Mouse (Mus musculus) neural tube, embryonic 12.5 days (tissue): ENCODE measurements at regions not wholly inside any gene's neighbourhood (a gene's known extent, or its start where the extent isn't known, plus 50 kb on each side); places are given as distances from the start of the nearest gene placed in this dataset.

Experiments used
- ATAC-seq: fragments of 200-750 bp; cut with Nextera tagmentation; 2 replicates; pipeline ENCODE4 v1.8.0; 2017; ENCODE audit warnings: low read depth, mild to moderate bottlenecking, moderate TSS enrichment, moderate library complexity; ENCODE audit not compliant: low FRiP score
- H3K27ac ChIP-seq: fragments of 300-500 bp; sonication (generic); 2 replicates; pipeline ENCODE4 v1.5.1; 2016
- H3K27me3 ChIP-seq: fragments of 300-500 bp; sonication (generic); replicated peaks from 2 replicates; pipeline ENCODE4 v1.6.1; 2016; ENCODE audit warnings: mild to moderate bottlenecking
- H3K36me3 ChIP-seq: fragments of 300-500 bp; sonication (generic); 2 replicates; pipeline ENCODE4 v1.6.1; 2016; ENCODE audit warnings: mild to moderate bottlenecking
- H3K4me1 ChIP-seq: fragments of 300-500 bp; sonication (generic); 2 replicates; pipeline ENCODE4 v1.6.1; 2016
- H3K4me2 ChIP-seq: fragments of 300-500 bp; sonication (generic); replicated peaks from 2 replicates; pipeline ENCODE4 v1.6.1; 2016; ENCODE audit warnings: mild to moderate bottlenecking
- H3K4me3 ChIP-seq: fragments of 300-500 bp; sonication (generic); 2 replicates; pipeline ENCODE4 v1.5.1; 2016
- H3K9ac ChIP-seq: fragments of 300-500 bp; sonication (generic); 2 replicates; pipeline ENCODE4 v1.6.1; 2016; ENCODE audit warnings: mild to moderate bottlenecking
- H3K9me3 ChIP-seq: fragments of 300-500 bp; sonication (generic); 2 replicates; pipeline ENCODE4 v1.6.1; 2016; ENCODE audit warnings: mild to moderate bottlenecking
- WGBS: fragments of 180-500 bp; shearing (Covaris S2); methylation state at CpG from one replicate; pipeline ENCODE4 v1.1.7; 2016; 5-methylcytosine and 5-hydroxymethylcytosine counted together

DNA sequence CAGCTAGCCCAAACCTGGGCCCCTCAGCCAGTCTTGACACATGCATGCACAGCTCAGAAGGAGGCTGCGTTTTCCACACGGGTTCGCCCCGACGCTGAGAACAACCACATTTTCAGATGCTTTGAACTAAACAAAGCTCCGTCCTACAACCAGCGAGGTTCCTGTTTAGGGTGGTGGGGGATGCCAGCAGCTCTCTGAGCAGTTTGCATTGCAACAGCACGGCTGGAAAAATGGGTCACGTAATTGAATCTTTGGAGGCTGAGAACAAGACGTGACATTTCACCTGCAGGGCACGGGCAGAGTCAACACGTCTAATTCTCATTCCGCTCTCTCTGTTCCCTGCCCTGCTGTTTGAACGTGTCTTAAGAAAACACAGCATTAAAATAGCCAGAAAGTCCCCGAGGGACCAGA lies 119.2 kb downstream of the Syk start:
- Histone ChIP-seq H3K27ac (no peak overlapping the region), H3K4me2 (no peak overlapping the region), H3K9me3 (no peaks in the 10 kb centered on the region), H3K36me3 (no peaks in the 10 kb centered on the region), H3K27me3 (no peaks in the 10 kb centered on the region), H3K4me1 (no peaks in the 10 kb centered on the region), H3K9ac (no peak overlapping the region), H3K4me3 (no peak overlapping the region)
- WGBS = 58% methylated on average over 15 of the region's 15 CpGs
- no peak for ATAC-seq

DNA sequence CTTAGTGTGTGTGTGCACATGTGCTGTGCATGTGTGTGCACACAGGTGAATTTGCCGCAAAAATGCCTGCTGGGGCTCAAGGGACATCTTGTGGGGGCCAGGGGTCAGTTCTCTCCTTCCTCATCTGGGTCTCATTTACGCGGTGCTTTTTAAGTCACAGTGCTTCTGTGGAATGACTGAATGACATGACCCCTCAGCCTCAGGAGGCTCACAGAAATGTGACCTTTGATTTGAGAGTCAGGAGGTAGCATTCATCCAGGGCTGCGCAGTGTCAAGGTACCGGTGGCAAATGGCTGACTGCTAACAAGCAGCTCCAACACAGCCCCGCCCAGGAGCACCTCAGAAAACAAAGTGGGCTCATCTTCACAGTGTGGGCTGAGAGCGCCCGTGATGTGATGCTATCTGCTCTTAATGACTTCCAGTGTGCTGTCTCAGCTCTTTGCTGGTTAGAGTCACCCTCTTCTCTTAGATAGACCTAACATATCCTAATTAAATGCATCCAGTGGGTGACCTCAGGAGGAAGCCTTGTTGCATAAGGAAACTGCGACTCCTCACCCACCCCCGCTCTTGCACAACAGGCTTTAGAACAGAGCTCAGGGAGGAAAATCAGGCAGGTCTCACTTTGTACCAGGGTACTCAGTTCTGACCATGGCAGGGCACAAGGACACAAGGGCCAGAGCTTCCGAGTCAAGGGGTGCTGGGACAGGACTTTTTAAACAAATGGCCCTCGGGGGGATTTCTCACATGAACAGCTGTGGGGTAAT lies 120.6 kb downstream of the Syk start:
- ATAC-seq = no peak
- WGBS = 65% methylated on average over 12 of the region's 12 CpGs
- H3K9me3 ChIP-seq = no peaks in the 10 kb centered on the region

DNA sequence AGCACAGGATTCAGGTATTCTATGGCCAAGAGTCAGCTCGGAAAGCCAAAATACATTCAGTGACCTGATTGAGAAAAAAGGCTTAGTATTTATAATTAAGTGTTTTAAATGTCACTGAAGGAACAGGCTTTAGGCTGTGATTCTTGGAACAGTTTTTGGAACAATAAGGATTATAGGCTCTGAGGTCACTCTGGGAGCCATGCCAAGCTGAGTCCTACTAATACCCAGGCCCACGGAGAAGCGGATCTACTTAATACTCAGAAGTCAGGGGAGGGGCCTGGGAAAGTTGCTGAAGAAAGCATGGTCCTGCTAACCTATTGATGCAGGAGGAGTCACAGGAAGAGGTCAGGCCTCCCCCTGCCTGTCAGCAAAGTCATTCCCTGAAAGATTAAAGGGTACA lies 121.7 kb downstream of the Syk start:
- H3K36me3 ChIP-seq = no peaks in the 10 kb centered on the region
- no peak overlapping the region for H3K4me3 ChIP-seq
- H3K27ac ChIP-seq = no peak overlapping the region
- WGBS = 60% methylated on average over 3 of the region's 3 CpGs
- no peak for ATAC-seq
- no peak overlapping the region for H3K4me2 ChIP-seq
- H3K9ac ChIP-seq = no peak overlapping the region
- H3K4me1 ChIP-seq = no peaks in the 10 kb centered on the region
- H3K27me3 ChIP-seq = no peaks in the 10 kb centered on the region
- no peaks in the 10 kb centered on the region for H3K9me3 ChIP-seq

More for the DNA sequence above, 120.6 kb downstream of the Syk start:
- Histone ChIP-seq H3K4me2 (no peak overlapping the region), H3K36me3 (no peaks in the 10 kb centered on the region), H3K9ac (no peak overlapping the region), H3K27me3 (no peaks in the 10 kb centered on the region), H3K4me1 (no peaks in the 10 kb centered on the region), H3K4me3 (no peak overlapping the region), H3K27ac (no peak overlapping the region)

DNA sequence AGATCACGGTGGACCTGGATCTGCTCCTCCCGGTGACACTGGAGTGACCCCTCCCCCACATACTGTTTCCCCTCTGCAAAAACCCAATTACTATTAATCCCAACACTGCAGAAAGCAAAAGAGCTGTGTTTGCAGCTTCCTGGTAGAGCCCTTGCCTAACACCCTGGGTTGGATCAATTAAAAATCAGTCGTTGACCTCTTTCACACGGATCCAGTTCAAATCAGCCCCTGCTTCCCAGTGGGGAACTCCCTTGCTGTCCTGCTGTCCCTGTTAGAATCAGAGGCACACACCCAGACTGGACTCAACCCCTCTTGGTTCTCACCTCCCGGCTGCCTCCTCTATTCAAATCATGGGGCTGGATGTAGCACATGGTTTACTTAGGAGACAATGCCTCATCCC lies 126.6 kb downstream of the Syk start:
- no peak for ATAC-seq
- WGBS = 46% methylated on average over 5 of the region's 5 CpGs

DNA sequence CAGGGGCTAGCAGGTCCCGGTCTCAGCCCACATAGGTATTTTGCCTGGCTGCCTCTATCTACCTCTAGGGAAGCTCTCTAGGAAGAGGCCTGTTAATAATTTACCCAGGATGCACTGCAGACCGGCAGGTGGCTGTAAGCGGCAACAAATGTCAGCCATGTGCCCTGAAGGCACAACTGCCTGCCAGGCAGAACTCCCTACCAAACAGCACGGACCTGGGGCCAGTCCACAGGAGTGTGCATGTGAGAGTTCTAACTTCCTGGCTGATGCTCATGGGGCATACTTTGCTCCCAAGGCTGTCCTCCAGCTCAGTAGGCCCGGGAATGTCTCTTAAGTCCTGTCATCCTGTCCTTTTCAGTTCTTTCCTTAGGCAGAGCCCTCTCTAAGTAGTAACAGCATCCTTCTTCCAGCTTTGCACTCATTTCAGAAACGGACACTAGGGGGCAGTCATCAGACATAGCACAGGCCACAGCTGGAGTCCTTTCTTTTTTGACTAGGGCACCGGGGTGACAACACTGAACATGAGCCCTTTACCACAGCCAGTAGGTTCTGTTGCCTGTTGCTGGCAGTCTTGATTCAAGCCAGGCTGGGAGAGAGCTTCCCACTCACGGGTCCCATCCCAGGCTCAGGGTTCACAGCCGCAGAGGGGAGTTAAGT lies 128.9 kb downstream of the Syk start:
- H3K4me1 ChIP-seq = no peaks in the 10 kb centered on the region
- no peaks in the 10 kb centered on the region for H3K9me3 ChIP-seq
- H3K36me3 ChIP-seq = no peaks in the 10 kb centered on the region
- no peak overlapping the region for H3K27ac ChIP-seq
- no peak overlapping the region for H3K4me3 ChIP-seq
- WGBS = 36% methylated on average over 9 of the region's 9 CpGs
- ATAC-seq = peak; percentile 33; the same call in 1 of the 2 replicates
- no peak overlapping the region for H3K9ac ChIP-seq
- H3K4me2 ChIP-seq = no peak overlapping the region
- no peaks in the 10 kb centered on the region for H3K27me3 ChIP-seq

More for the DNA sequence above, 126.6 kb downstream of the Syk start:
- H3K9ac ChIP-seq = no peak overlapping the region
- H3K4me1 ChIP-seq = no peaks in the 10 kb centered on the region
- no peaks in the 10 kb centered on the region for H3K36me3 ChIP-seq
- no peak overlapping the region for H3K4me2 ChIP-seq
- no peaks in the 10 kb centered on the region for H3K9me3 ChIP-seq
- no peak overlapping the region for H3K4me3 ChIP-seq
- H3K27me3 ChIP-seq = no peaks in the 10 kb centered on the region
- no peak overlapping the region for H3K27ac ChIP-seq

DNA sequence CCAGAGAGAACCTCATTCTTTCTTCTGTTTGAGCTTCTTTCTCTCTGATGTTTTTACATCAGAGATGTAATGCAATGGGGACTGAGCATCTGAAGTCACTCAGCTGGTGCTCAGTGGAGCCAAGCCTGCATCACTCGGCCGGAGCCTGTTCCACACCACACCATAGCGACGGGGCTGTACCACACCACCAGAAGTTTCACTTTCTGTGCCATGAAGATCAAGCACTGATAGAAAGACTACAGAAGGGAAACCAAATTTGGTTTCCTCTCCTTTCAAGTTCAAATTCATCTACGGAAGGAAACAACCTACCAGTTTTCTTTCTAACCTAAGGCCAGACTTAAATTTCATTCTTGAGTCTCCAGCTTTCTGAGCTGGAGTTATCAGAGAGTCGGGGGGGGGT lies 138.5 kb downstream of the Syk start:
- WGBS = 92% methylated on average over 6 of the region's 6 CpGs
- H3K4me2 ChIP-seq = no peak overlapping the region
- no peaks in the 10 kb centered on the region for H3K4me1 ChIP-seq
- no peak overlapping the region for H3K4me3 ChIP-seq
- no peak overlapping the region for H3K27ac ChIP-seq
- H3K36me3 ChIP-seq = no peaks in the 10 kb centered on the region
- H3K27me3 ChIP-seq = no peaks in the 10 kb centered on the region
- ATAC-seq = no peak
- H3K9ac ChIP-seq = no peak overlapping the region
- H3K9me3 ChIP-seq = no peaks in the 10 kb centered on the region

DNA sequence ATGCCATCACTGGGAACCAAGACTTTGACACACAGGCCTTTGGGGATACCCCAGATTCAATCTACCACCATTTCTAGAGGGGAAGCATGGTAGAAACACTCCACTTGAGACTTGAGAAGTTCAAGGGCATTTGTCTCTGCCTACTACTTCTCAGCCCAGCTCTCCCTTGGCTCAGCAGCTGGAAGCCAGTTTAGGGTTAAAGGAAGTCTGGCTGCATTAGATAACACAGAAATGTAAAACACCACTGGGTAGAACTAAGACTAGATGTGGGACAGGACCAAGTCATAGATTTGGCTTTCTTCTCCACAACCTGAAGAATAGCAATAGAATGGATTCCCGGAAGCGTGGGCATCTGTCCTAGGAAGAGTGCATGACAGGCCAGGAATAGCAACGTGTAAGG lies 139.7 kb downstream of the Syk start:
- Histone ChIP-seq H3K4me2 (no peak overlapping the region), H3K9me3 (no peaks in the 10 kb centered on the region), H3K36me3 (no peaks in the 10 kb centered on the region), H3K9ac (no peak overlapping the region), H3K27me3 (no peaks in the 10 kb centered on the region), H3K4me1 (no peaks in the 10 kb centered on the region), H3K27ac (no peak overlapping the region), H3K4me3 (no peak overlapping the region)
- no peak for ATAC-seq
- WGBS = 83% methylated on average over 3 of the region's 3 CpGs

DNA sequence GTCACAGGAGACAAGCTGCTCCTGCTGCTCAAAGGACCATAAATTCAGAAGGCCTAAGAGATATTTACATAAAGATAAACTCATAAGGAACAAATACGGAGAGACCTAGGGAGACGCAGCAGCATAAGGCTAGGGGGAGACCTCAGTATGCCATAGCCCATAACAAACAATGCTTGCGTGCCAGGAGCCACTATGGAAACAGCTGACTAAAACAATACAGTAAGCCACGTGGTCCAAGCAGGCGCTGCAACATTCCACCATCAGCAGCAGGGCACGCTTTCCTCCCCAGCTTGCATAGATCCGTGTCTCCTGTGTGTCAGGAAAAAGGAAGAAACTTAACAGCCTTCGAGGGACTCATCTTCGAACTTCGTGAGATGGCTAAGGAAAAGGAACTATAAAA lies 143.1 kb downstream of the Syk start:
- H3K4me3 ChIP-seq = no peak overlapping the region
- WGBS = 53% methylated on average over 10 of the region's 10 CpGs
- no peak overlapping the region for H3K4me2 ChIP-seq
- H3K9ac ChIP-seq = no peak overlapping the region
- no peaks in the 10 kb centered on the region for H3K4me1 ChIP-seq
- H3K36me3 ChIP-seq = no peaks in the 10 kb centered on the region
- H3K9me3 ChIP-seq = no peaks in the 10 kb centered on the region
- no peaks in the 10 kb centered on the region for H3K27me3 ChIP-seq
- no peak for ATAC-seq
- no peak overlapping the region for H3K27ac ChIP-seq

DNA sequence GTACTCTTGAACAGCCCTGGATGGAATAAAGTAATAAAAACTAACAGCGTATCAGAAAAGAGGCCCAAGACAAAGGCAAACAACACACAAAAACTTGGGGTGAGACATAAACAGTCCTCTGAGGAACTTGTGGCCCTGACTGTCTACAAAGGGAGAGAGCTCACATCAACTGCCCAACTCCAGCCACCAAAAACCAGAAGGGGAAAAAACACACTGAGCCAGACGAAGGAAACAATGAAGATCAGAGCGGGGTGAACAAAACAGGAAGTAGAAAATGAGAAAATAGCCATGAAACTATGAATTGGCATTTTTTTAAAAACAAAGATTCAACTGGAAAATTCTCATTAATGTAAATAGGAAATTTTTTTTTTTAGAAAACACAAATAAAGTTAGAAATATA lies 143.6 kb downstream of the Syk start:
- no peaks in the 10 kb centered on the region for H3K4me1 ChIP-seq
- no peak overlapping the region for H3K4me3 ChIP-seq
- H3K9me3 ChIP-seq = no peaks in the 10 kb centered on the region
- no peaks in the 10 kb centered on the region for H3K27me3 ChIP-seq
- WGBS = 73% methylated on average over 3 of the region's 3 CpGs
- H3K36me3 ChIP-seq = no peaks in the 10 kb centered on the region
- no peak overlapping the region for H3K4me2 ChIP-seq
- no peak overlapping the region for H3K27ac ChIP-seq
- no peak overlapping the region for H3K9ac ChIP-seq
- ATAC-seq = no peak

DNA sequence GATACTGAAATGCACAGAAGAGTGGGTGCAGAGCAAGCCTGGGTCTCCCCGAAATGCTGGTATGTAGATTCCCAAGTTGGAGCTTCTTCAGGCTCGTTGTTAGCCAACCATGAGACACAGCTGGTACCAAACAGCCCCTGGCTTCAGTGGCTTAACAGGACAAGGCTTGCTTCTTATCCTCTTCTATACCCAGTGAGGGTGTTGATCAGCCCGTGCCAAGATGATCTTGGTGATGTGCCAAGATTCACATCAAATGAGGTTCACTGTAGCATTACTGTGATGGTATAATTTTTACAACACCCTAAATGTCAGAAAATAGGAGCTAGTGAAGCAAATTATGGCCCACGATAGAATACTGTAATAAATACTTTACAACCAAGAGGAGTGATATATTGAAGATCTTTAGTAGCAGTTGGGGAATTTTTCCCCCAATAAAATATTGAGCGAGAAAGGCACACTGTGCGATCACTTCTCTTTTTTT lies 152.5 kb downstream of the Syk start:
- Histone ChIP-seq H3K27ac (no peak overlapping the region), H3K4me2 (no peak overlapping the region), H3K9ac (no peak overlapping the region), H3K36me3 (no peaks in the 10 kb centered on the region), H3K4me3 (no peak overlapping the region), H3K27me3 (no peaks in the 10 kb centered on the region), H3K4me1 (peaks cover 7% of the 10 kb centered on the region), H3K9me3 (no peaks in the 10 kb centered on the region)
- 70% methylated on average over 6 of the region's 6 CpGs for WGBS
- ATAC-seq = no peak

DNA sequence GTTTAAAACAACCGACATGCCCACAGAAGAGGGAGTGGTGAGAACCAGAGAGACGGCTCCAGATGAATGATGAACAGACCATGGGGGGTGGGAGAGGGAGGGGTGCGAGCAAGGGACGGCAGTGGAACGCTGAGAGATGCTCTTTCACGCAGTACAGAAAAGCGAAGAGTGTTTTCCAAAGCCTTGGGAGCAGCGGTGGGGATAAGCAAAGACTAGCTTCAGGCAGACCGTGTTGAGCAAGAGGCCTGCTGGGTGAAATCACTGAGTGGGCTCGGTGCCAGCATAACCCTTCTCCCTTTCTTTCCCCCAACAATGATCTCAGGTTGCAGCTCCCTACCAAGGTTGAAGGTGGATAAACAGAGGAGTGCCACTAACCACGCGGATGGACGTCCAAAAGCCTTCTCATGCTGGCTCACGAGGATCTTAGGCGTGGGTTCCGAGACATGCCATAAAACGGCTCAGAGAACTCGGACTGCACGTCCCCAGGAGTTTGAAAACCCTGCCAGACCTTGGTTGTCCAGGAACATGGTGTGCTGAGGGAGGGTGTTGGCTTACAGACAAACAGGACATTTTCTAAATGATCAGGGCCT lies 153.1 kb downstream of the Syk start:
- Histone ChIP-seq H3K36me3 (no peaks in the 10 kb centered on the region), H3K4me1 (peaks cover 7% of the 10 kb centered on the region), H3K27ac (no peak overlapping the region), H3K4me2 (no peak overlapping the region), H3K9me3 (no peaks in the 10 kb centered on the region), H3K4me3 (no peak overlapping the region), H3K27me3 (no peaks in the 10 kb centered on the region), H3K9ac (no peak overlapping the region)
- WGBS = 63% methylated on average over 19 of the region's 19 CpGs
- ATAC-seq = no peak

DNA sequence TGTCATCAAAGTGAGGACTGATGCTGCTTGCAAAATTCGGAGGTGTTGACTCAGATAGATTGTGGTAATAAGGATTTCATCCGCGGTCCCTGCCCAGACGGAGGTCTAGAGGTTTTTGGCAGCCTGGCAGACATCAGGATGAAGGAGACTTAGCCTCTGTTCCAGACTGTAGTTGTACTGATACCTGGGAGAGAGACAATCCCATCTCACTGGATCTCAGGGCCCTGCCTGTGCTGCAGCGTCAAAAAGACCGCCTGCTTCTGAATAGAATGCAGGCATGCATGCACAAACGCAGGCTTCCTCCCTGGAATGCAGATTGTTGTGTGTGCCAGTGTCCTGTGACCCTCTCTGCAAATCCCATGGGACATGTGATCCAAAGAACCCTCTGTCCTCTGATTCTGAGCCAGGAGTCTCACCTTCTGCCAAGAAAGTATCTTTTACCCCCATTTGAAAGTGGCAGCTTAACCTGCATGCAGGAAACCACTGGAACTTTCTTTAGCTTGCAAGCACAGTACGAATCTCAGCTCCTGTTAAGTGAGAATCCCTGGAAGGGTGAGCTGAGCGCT lies 155.2 kb downstream of the Syk start:
- 78% methylated on average over 9 of the region's 9 CpGs for WGBS
- H3K4me1 ChIP-seq = peaks cover 7% of the 10 kb centered on the region

More for the DNA sequence above, 155.2 kb downstream of the Syk start:
- Histone ChIP-seq H3K4me2 (no peak overlapping the region), H3K36me3 (no peaks in the 10 kb centered on the region), H3K27ac (no peak overlapping the region), H3K4me3 (no peak overlapping the region), H3K9me3 (no peaks in the 10 kb centered on the region), H3K9ac (no peak overlapping the region), H3K27me3 (no peaks in the 10 kb centered on the region)
- ATAC-seq = no peak
